Mouse (Mus musculus) testis, adult 2 months (tissue): Measurements from ENCODE around the gene Zfp366. TPM values are rescaled to one million over a fixed set of nuclear protein-coding genes. Genes with fewer than 3 reads are reported as not detected.

Source experiments
- H3K27ac ChIP-seq: fragments of 200-500 bp; 2 replicates; pipeline ENCODE4 v1.5.1; 2012; ENCODE audit warnings: low read depth, low read length; ENCODE audit not compliant: control insufficient read depth, insufficient read depth
- H3K27me3 ChIP-seq: fragments of 200-500 bp; 2 replicates; pipeline ENCODE4 v1.6.1; 2012; ENCODE audit warnings: mild to moderate bottlenecking, low read length, moderate library complexity; ENCODE audit not compliant: control insufficient read depth, insufficient read depth
- H3K36me3 ChIP-seq: fragments of 200-500 bp; 2 replicates; pipeline ENCODE4 v1.6.1; 2012; ENCODE audit warnings: mild to moderate bottlenecking, low read length; ENCODE audit not compliant: control insufficient read depth, insufficient read depth
- H3K4me1 ChIP-seq: fragments of 200-500 bp; 2 replicates; pipeline ENCODE4 v1.6.1; 2012; ENCODE audit warnings: low read length; ENCODE audit not compliant: control insufficient read depth, insufficient read depth
- H3K4me3 ChIP-seq: fragments of 200-500 bp; 2 replicates; pipeline ENCODE4 v1.5.1; 2012; ENCODE audit warnings: low read depth, mild to moderate bottlenecking, low read length, moderate library complexity, mixed read lengths; ENCODE audit not compliant: control insufficient read depth
- CTCF ChIP-seq: fragments of 200-500 bp; IDR thresholded peaks from 2 replicates; pipeline ENCODE4 v1.5.1; 2012; ENCODE audit warnings: low read depth, mild to moderate bottlenecking, inconsistent platforms, low read length, moderate library complexity; ENCODE audit not compliant: control insufficient read depth, insufficient read depth, insufficient replicate concordance
- POLR2A ChIP-seq: fragments of 200-500 bp; IDR thresholded peaks from 2 replicates; pipeline ENCODE4 v1.6.1; 2012; ENCODE audit warnings: low read depth, mild to moderate bottlenecking, inconsistent platforms, low read length, moderate library complexity; ENCODE audit not compliant: control insufficient read depth
- polyA plus RNA-seq: library from polyadenylated mRNA; depleted of rRNA; stranded (reverse); fragments of >200 nt; gene quantifications from 2 replicates; pipeline ENCODE4 v1.2.3, GENCODE M21; 2012

Gene Zfp366
- polyA plus RNA-seq, 1 experiment = 0.25 TPM

DNA sequence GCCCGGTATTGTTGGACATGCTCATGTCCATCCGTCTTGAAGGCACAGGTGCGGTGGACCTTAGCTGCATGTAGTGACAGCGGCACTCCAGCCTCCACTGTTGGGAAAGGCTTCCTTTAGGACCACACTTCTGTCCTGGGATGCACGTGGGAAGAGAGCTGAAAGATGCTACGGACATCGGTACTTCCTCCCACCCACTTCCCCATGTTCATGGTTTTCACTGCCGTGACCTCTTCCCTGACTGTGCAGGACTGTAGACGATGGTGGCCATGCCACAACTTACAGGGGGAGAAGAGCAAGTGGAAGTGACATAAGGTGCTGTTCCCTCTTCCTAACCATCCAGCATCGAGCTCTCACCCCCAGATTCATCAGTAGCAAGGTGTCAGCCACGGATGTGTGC, 2.8 kb downstream of the Zfp366 start:
- no peak for TF ChIP-seq CTCF
- no peak for TF ChIP-seq POLR2A
- Histone ChIP-seq H3K4me3 (no peak overlapping the region), H3K27ac (no peak overlapping the region), H3K4me1 (peaks cover 4% of the 10 kb centered on the region), H3K27me3 (no peaks in the 10 kb centered on the region), H3K36me3 (no peaks in the 10 kb centered on the region)

DNA sequence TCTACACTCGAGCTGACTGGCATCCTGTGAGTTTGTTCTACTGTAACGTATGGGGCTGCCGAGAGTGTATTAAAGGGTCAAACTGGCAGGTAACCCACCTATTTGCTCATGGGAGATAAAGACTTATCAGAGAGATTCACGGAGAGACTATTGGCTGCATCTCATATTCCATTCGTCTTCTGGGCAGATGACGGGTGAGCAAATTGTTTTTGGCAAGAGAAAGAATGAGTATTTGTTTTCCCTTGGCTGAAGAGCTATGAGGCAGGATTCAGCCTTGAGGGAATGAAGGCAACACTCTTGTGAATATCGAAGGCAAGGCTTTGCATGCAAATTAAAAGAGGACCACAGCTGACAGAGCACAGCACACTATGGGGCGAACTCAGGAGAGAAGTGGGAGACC, 4.0 kb downstream of the Zfp366 start:
- no peak for TF ChIP-seq POLR2A
- TF ChIP-seq CTCF = no peak
- no peaks in the 10 kb centered on the region for H3K36me3 ChIP-seq
- peaks cover 4% of the 10 kb centered on the region for H3K4me1 ChIP-seq
- no peak overlapping the region for H3K27ac ChIP-seq
- no peaks in the 10 kb centered on the region for H3K27me3 ChIP-seq
- no peak overlapping the region for H3K4me3 ChIP-seq

DNA sequence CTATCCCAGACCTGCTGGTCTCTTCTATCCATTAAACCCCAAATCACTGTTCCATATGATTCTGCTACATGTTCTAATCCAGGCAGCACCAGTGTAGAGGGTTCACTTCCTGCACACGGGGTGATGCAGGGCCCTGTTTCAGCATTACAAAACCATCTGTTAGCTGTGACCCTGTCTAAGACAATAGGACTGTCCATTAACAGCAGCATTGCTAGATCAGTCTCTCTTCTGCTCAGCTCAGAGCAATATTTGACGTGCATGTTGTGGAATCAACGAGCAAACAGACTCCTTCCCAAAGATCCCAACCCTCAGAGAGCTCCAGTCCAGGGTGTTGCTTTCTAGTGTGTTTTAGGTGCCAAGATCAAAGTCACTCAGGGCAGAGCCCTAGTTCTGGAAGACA, 5.0 kb downstream of the Zfp366 start:
- Histone ChIP-seq H3K4me1 (peaks cover 4% of the 10 kb centered on the region), H3K4me3 (no peak overlapping the region), H3K27me3 (no peaks in the 10 kb centered on the region), H3K27ac (no peak overlapping the region), H3K36me3 (no peaks in the 10 kb centered on the region)
- TF ChIP-seq POLR2A (no peak), CTCF (no peak)

DNA sequence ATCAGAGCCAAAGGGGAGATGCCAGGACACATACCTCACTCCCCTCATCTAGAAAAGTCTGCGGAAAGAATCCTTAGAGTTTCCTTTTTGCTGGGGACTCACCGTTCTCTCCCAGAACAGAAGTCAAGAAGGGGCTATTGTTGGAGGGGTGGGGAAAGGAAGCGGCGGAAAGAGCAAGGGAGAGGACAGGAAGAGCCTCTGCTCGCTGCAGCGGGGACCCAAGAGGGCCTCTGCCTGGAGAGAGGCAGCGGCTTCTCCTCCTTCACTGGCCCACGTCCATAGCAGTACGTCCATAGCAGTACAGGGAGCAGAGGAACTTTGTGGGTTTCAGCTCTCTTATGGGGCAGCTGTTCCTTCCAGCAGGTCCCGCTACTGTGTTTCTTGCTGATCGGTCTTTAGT, 5.8 kb downstream of the Zfp366 start:
- Histone ChIP-seq H3K4me3 (no peak overlapping the region), H3K27me3 (no peaks in the 10 kb centered on the region), H3K36me3 (no peaks in the 10 kb centered on the region), H3K4me1 (peaks cover 4% of the 10 kb centered on the region), H3K27ac (no peak overlapping the region)
- TF ChIP-seq POLR2A (no peak), CTCF (no peak)

DNA sequence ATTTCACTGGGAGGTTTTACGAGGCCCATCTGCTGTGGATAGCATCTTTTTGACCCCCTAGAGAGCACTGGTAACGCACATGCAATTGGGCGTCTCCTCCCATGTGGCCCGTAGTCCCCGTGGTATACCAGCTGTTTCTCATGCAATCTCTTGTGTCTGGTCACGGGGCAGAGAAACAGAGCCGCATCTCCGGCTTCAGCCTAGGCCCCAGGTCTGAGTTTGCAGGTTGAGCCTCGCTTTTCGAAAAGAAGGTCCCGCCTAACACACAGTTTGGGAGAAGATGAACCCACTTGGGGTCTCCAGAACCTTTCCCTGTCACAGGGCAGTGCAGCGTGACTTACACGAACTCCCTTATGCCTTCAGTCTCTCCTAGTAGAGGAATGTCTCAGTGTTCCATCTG, 6.4 kb downstream of the Zfp366 start:
- Histone ChIP-seq H3K4me3 (no peak overlapping the region), H3K36me3 (no peaks in the 10 kb centered on the region), H3K27me3 (no peaks in the 10 kb centered on the region), H3K4me1 (peaks cover 4% of the 10 kb centered on the region), H3K27ac (no peak overlapping the region)
- TF ChIP-seq CTCF = no peak
- no peak for TF ChIP-seq POLR2A

DNA sequence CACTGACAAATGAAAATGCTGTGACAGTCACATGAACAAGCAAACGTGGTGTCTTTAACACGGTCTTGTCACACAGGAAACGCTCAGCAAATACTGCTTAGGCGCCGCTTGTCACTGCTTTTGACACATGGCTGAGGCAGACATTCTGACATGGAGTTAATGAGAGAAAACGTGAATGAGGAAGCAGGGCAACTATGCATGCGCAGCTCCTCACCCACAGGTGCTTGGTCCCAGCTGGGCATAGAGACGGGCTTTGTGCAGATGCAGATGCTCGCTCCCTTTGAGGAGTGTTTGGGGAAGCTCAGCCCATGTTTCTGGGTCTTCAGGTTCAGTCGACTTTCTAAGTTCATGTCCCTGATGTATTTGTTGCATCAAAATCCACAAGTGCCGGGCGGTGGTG, 11.7 kb downstream of the Zfp366 start:
- Histone ChIP-seq H3K4me3 (no peak overlapping the region), H3K27me3 (no peaks in the 10 kb centered on the region), H3K27ac (no peak overlapping the region), H3K36me3 (no peaks in the 10 kb centered on the region), H3K4me1 (no peaks in the 10 kb centered on the region)
- no peak for TF ChIP-seq POLR2A
- TF ChIP-seq CTCF = no peak

DNA sequence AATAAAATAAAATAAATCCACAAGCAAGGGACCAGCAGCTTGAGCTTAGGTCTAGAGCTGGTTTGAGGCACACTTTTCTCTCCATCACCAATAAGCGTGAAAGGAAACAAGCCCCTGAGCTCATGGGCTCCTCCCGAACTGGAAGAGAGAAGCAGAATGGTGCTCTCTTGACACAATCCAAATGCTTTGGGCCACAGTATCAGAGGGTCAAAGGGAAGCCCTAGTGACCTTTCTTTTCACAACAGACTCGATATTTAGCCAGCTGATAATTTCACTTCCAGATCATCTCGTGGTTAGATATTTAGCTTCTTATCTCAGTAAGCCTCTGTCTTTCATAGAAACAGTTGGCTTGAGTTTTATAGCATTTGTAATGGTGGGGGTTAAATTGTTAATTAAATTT, 12.2 kb downstream of the Zfp366 start:
- H3K4me1 ChIP-seq = no peaks in the 10 kb centered on the region
- H3K4me3 ChIP-seq = no peak overlapping the region
- H3K36me3 ChIP-seq = no peaks in the 10 kb centered on the region
- TF ChIP-seq CTCF (no peak), POLR2A (no peak)
- H3K27ac ChIP-seq = no peak overlapping the region
- H3K27me3 ChIP-seq = no peaks in the 10 kb centered on the region

DNA sequence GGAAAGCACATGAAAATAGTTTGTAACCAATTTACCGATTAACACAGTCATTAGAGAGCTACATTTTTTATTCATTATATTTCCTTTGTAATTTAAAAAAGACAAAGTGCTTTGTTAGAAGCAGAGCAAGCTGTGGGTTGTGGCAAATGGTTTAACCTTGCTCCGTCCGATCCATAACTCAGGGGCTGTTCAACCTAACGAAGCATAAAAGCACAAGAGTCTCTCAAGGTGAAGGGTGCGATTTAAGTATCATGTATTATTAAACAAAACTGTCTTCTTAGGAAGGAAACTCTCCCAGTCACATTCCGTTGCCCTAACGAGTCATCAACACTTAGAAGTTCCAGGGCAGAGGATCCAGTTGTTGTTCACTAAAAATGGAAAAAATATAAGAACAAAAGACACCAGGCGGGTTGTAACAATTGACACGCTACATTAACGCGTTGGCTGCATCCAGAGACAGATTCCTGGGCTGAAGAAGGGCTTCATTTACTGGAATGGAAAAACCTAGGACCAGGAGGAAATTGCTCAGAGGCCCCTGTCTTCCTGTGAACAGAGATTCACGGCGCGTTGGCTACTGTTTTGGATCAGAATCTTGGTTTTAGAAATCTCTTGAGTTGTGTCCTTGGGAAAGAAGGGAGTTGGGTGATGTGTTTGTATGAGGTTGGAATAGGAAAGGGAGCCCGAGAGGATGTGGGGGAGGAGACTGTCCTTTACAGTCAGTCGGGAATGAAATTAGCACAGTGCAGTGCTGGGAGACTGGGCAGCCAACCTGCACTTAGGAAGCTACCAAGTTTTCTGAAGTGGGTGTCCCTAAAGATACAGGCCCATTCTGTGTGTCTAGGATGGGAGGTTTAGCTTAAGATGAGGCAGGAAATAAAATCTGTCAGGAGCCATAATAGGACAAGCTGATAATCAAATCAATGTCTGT, 17.3 kb downstream of the Zfp366 start:
- Histone ChIP-seq H3K4me3 (no peak overlapping the region), H3K27me3 (no peaks in the 10 kb centered on the region), H3K4me1 (no peaks in the 10 kb centered on the region), H3K36me3 (no peaks in the 10 kb centered on the region), H3K27ac (no peak overlapping the region; the same call in 1 of the 2 replicates)
- TF ChIP-seq POLR2A (no peak), CTCF (no peak)
